Mouse (Mus musculus): ENCODE data around the gene Igsf11. TPM values are rescaled to one million over a fixed set of nuclear protein-coding genes. Genes with fewer than 3 reads are reported as not detected.

Gene Igsf11
- polyA plus RNA-seq (2015; fragmentation: Nextera tagmentation; extraction: Ambion mirVana), result 3.5 and 4.1 TPM in 2 replicates

DNA sequence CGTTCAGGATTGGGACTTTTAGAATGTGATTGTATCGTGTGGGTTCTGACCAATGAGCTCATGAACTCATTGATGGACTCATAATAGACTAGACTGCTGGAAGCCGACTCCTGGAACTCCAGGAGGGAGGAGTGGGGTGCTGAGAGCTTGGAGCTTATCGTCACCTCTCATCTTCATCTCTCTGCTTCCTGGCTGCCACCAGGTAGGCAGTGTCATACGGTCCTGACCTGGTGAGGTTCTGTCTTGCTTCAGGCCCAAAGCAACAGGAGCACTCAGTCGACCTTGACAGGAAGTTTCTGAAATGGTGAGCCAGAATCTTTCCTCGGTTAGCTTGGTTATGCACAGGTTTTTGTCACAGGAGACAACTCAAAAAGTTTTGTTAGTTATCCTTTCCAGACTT, at the start of gene Igsf11:
TSS of gene Igsf11 (plus strand) at position 301 of the 400 bp plus-strand sequence.
- H3K9ac ChIP-seq (replicated peaks), result no peak within 1 kb of the TSS
- ATAC-seq (replicated peaks), result no peak
- no peak within 1 kb of the TSS for H3K27ac ChIP-seq (replicated peaks)
- H3K4me2 ChIP-seq (replicated peaks), result no peak within 1 kb of the TSS
- H3K4me3 ChIP-seq, result no peak within 1 kb of the TSS
- 81% methylated on average over 7 of the region's 7 CpGs for WGBS
- no peaks in the 10 kb centered on the region for H3K9me3 ChIP-seq
- no peaks in the 10 kb centered on the region for H3K4me1 ChIP-seq
- no peaks in the 10 kb centered on the region for H3K27me3 ChIP-seq
- H3K36me3 ChIP-seq, result no peaks in the 10 kb centered on the region

DNA sequence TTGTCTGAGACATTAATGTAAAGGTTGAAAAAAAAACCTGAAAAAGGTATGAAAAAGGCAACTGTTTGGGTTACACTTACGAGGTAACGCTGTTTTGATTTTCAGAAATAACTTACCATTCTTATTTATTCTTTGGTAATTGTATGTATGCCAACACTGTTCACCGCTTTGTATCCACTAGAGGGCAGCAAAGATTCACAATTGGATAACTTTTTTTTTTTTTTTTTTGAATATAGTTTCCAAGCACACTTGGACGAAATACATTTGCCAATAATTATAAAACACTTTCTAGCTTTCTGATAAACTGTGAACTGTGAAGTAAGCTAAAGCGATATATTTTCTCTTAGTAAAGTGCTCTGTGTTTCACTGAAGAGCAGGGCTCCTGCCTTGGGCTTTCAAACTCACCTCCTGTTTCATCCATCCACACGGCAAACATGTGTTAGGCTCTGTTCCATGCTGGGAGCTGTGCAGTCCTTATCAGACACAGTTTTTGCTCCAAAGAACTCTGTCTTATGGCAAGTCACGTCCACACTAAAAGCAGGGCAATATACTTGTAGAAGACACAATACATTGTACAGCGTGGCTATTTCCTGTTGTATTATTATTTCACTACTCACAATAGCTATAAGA, 34.2 kb upstream of the Igsf11 start:
- 29% methylated on average over 8 of the region's 8 CpGs for WGBS
- H3K27ac ChIP-seq (replicated peaks), result no peak overlapping the region
- no peak overlapping the region for H3K4me3 ChIP-seq
- no peaks in the 10 kb centered on the region for H3K27me3 ChIP-seq
- H3K9me3 ChIP-seq, result no peaks in the 10 kb centered on the region
- H3K36me3 ChIP-seq, result no peaks in the 10 kb centered on the region
- 0 out of 2 replicates have a peak, but pooled peaks cover 11% of the 10 kb centered on the region for H3K4me1 ChIP-seq
- no peak for ATAC-seq (replicated peaks)
- no peak overlapping the region for H3K9ac ChIP-seq (replicated peaks)
- H3K4me2 ChIP-seq (replicated peaks), result no peak overlapping the region

GRCm38 (mm10) chr16:38860548-38860947, 31.9 kb upstream of the Igsf11 start:
- Histone ChIP-seq H3K4me2 (replicated peaks) (no peak overlapping the region), H3K4me3 (no peak overlapping the region), H3K9ac (replicated peaks) (no peak overlapping the region), H3K9me3 (no peaks in the 10 kb centered on the region), H3K27ac (replicated peaks) (0 out of 2 replicates have a peak overlapping the region, but pooled peaks have one; percentile 1), H3K36me3 (no peaks in the 10 kb centered on the region), H3K27me3 (no peaks in the 10 kb centered on the region), H3K4me1 (0 out of 2 replicates have a peak, but pooled peaks cover 11% of the 10 kb centered on the region)
- WGBS, result 31% methylated on average over 6 of the region's 6 CpGs
- peak; percentile 51 for ATAC-seq (replicated peaks)

GRCm38 (mm10) chr16:38864358-38864757, 28.1 kb upstream of the Igsf11 start:
- no peak overlapping the region for H3K4me2 ChIP-seq (replicated peaks)
- 91% methylated on average over 5 of the region's 5 CpGs for WGBS
- H3K27ac ChIP-seq (replicated peaks), result no peak overlapping the region
- H3K9me3 ChIP-seq, result no peaks in the 10 kb centered on the region
- 0 out of 2 replicates have a peak, but pooled peaks cover 5% of the 10 kb centered on the region for H3K4me1 ChIP-seq
- H3K4me3 ChIP-seq, result no peak overlapping the region
- no peak for ATAC-seq (replicated peaks)
- no peaks in the 10 kb centered on the region for H3K36me3 ChIP-seq
- no peak overlapping the region for H3K9ac ChIP-seq (replicated peaks)
- H3K27me3 ChIP-seq, result no peaks in the 10 kb centered on the region

- Histone ChIP-seq H3K4me1 (no peaks in the 10 kb centered on the region), H3K27me3 (no peaks in the 10 kb centered on the region), H3K27ac (replicated peaks) (no peak overlapping the region), H3K4me2 (replicated peaks) (no peak overlapping the region), H3K9me3 (no peaks in the 10 kb centered on the region), H3K36me3 (no peaks in the 10 kb centered on the region), H3K9ac (replicated peaks) (no peak overlapping the region), H3K4me3 (no peak overlapping the region)
- ATAC-seq (replicated peaks), result no peak
- WGBS, result 79% methylated on average over 4 of the region's 4 CpGs
Measured at GRCm38 (mm10) chr16:38873231-38873630, 19.2 kb upstream of the Igsf11 start.

DNA sequence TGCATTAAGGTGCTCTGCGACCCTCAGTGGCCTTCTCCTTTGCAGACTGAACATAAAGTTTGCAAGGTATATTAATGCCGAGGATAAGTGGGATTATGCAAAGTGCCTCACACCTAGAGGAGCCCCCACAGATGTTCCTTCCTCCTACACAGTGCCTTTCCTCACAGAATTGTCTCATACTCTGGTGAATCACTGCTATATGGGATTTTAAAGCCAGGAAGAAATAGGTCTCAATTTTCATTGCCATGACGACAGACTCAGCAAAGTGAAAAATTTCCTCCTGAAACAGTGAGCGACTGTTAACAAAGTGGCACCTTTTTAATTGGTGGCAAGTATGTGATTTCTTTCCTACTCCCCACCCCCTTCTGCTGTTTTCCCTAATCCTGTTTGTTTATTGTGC, 18.0 kb upstream of the Igsf11 start:
- no peak overlapping the region for H3K9ac ChIP-seq (replicated peaks)
- H3K9me3 ChIP-seq, result no peaks in the 10 kb centered on the region
- no peak overlapping the region for H3K4me3 ChIP-seq
- no peaks in the 10 kb centered on the region for H3K36me3 ChIP-seq
- H3K27ac ChIP-seq (replicated peaks), result no peak overlapping the region
- no peaks in the 10 kb centered on the region for H3K27me3 ChIP-seq
- 0 out of 2 replicates have a peak, but pooled peaks have one; percentile 16 for ATAC-seq (replicated peaks)
- H3K4me1 ChIP-seq, result no peaks in the 10 kb centered on the region
- no peak overlapping the region for H3K4me2 ChIP-seq (replicated peaks)
- WGBS, result 30% methylated on average over 4 of the region's 4 CpGs

DNA sequence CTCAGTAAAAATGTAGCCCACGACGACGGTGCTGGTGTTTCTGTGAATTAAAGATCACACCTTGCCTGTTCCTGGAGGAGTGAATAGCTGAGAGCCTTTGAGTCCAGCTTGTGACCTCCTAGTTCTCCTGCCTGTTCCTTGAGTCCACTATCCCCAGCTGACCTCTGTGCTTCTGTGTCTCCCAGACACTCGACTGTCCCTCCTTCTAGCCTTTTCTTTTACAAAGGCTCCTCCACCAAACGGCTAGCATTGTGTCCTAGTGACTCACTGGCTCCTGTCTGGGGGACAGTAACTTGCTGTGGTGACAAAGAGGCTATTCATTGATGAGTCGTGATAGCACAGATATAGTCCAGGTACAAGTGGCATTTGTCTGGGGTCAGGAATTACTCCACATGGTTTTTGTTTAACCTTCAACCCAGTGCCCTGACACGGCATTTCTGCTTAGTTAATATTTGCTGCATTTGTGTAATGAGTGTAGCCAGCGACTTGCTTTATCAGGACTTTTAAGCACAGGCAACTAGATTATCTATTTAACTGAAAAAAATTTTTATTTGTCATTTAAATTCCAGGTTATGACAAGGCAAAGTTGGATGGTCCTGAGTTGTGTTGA, 6.5 kb downstream of the Igsf11 start:
- Histone ChIP-seq H3K9ac (replicated peaks) (no peak overlapping the region), H3K9me3 (no peaks in the 10 kb centered on the region), H3K27me3 (no peaks in the 10 kb centered on the region; the same call in 1 of the 2 replicates), H3K4me2 (replicated peaks) (no peak overlapping the region), H3K4me1 (peaks cover 7% of the 10 kb centered on the region), H3K4me3 (no peak overlapping the region), H3K27ac (replicated peaks) (no peak overlapping the region), H3K36me3 (no peaks in the 10 kb centered on the region)
- WGBS, result 52% methylated on average over 8 of the region's 8 CpGs
- ATAC-seq (replicated peaks), result no peak

DNA sequence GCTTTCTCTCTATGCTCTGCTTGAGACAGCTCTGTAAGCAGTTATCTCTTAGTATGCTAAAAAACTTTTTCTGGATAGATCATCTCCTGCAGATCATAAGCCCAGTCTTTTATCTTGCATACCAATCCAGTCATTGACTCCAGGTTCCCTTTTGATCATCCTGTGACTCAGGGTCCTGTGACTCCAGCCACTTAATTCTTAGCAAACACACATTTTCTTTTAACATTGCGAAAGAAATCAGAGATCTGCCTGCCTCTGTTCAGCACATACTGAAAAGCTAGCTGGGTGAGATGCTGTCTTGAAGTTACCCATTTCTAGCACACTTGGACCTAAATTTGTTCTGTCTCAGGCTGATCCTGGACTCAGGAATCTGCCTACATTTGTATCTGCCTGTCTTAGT, 7.6 kb downstream of the Igsf11 start:
- peaks cover 7% of the 10 kb centered on the region for H3K4me1 ChIP-seq
- H3K27me3 ChIP-seq, result no peaks in the 10 kb centered on the region; the same call in 1 of the 2 replicates
- H3K4me3 ChIP-seq, result no peak overlapping the region
- H3K4me2 ChIP-seq (replicated peaks), result no peak overlapping the region
- no peak for ATAC-seq (replicated peaks)
- H3K36me3 ChIP-seq, result no peaks in the 10 kb centered on the region
- H3K9ac ChIP-seq (replicated peaks), result no peak overlapping the region
- no peak overlapping the region for H3K27ac ChIP-seq (replicated peaks)
- WGBS, result 96% methylated on average over 1 of the region's 1 CpGs
- H3K9me3 ChIP-seq, result no peaks in the 10 kb centered on the region

GRCm38 (mm10) chr16:38902111-38902778, 9.8 kb downstream of the Igsf11 start:
- ATAC-seq (replicated peaks), result peak; percentile 96
- Histone ChIP-seq H3K9ac (replicated peaks) (peak overlapping the region; percentile 80), H3K4me3 (peak overlapping the region; percentile 85), H3K27ac (replicated peaks) (peak overlapping the region; percentile 77), H3K4me2 (replicated peaks) (peak overlapping the region; percentile 87), H3K36me3 (no peaks in the 10 kb centered on the region), H3K27me3 (no peaks in the 10 kb centered on the region; the same call in 1 of the 2 replicates), H3K9me3 (no peaks in the 10 kb centered on the region), H3K4me1 (peaks cover 21% of the 10 kb centered on the region)
- WGBS, result under 1% methylated on average over 70 of the region's 71 CpGs

DNA sequence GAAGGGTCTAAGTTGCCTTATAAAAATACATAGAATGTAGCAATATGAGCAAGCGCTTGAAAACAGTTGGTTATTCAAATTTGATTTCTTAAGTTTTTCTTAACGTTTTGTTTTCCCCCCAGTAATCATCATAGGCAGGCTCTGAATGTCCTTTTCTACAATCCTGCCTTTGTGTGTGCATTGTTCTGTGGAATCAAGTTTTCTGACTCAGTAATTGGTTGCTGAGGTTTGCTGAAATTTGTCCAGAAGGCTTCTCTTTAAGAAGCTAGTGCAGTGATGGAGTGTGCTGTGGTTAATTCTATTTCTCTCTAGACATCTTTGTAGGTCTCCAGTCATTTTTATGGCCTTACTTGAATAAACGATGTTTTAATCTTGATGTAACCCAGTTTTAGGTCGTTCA, 10.5 kb downstream of the Igsf11 start:
- H3K4me2 ChIP-seq (replicated peaks), result peak overlapping the region; percentile 87
- H3K27me3 ChIP-seq, result no peaks in the 10 kb centered on the region; the same call in 1 of the 2 replicates
- 16% methylated on average over 4 of the region's 4 CpGs for WGBS
- no peak overlapping the region for H3K9ac ChIP-seq (replicated peaks)
- no peaks in the 10 kb centered on the region for H3K36me3 ChIP-seq
- H3K4me1 ChIP-seq, result peaks cover 22% of the 10 kb centered on the region
- H3K9me3 ChIP-seq, result no peaks in the 10 kb centered on the region
- H3K4me3 ChIP-seq, result peak overlapping the region; percentile 85
- no peak overlapping the region for H3K27ac ChIP-seq (replicated peaks)
- no peak for ATAC-seq (replicated peaks)

- Histone ChIP-seq H3K9ac (replicated peaks) (no peak overlapping the region), H3K4me1 (peaks cover 24% of the 10 kb centered on the region), H3K27ac (replicated peaks) (no peak overlapping the region), H3K9me3 (no peaks in the 10 kb centered on the region), H3K4me3 (peak overlapping the region; percentile 1; the same call in 1 of the 2 replicates), H3K4me2 (replicated peaks) (peak overlapping the region; percentile 87; the same call in 1 of the 2 replicates), H3K27me3 (no peaks in the 10 kb centered on the region; the same call in 1 of the 2 replicates), H3K36me3 (no peaks in the 10 kb centered on the region)
- WGBS, result 54% methylated on average over 9 of the region's 9 CpGs
- no peak for ATAC-seq (replicated peaks)
Measured at GRCm38 (mm10) chr16:38904202-38904601, 11.7 kb downstream of the Igsf11 start.

GRCm38 (mm10) chr16:38905911-38906310, 13.4 kb downstream of the Igsf11 start:
- 34% methylated on average over 10 of the region's 10 CpGs for WGBS
- no peaks in the 10 kb centered on the region for H3K36me3 ChIP-seq
- H3K9ac ChIP-seq (replicated peaks), result no peak overlapping the region
- ATAC-seq (replicated peaks), result no peak
- no peak overlapping the region for H3K27ac ChIP-seq (replicated peaks)
- H3K4me1 ChIP-seq, result peaks cover 24% of the 10 kb centered on the region
- H3K9me3 ChIP-seq, result no peaks in the 10 kb centered on the region
- H3K27me3 ChIP-seq, result no peaks in the 10 kb centered on the region; the same call in 1 of the 2 replicates
- H3K4me2 ChIP-seq (replicated peaks), result no peak overlapping the region
- no peak overlapping the region for H3K4me3 ChIP-seq
